Mouse (Mus musculus) CH12.LX (cell line): ENCODE measurements around the gene Rps12.

ENCODE experiments used
- CTCF ChIP-seq, 2 experiments: IDR thresholded peaks in 1 of 2; conservative IDR thresholded peaks in 1 of 2; 2 replicates each; pipeline ENCODE4 v1.5.1; 2011 to 2012; ENCODE audit warnings: low read depth in 2 of 2, low read length in 2 of 2, improper control_type of control experiment in 1 of 2, inconsistent platforms in 1 of 2, mild to moderate bottlenecking in 1 of 2, moderate library complexity in 1 of 2
- HCFC1 ChIP-seq: IDR thresholded peaks from 2 replicates; pipeline ENCODE4 v1.6.1; 2012; ENCODE audit warnings: low read depth, mild to moderate bottlenecking, inconsistent platforms, low read length, improper control_type of control experiment
- JUND ChIP-seq: conservative IDR thresholded peaks from 2 replicates; pipeline ENCODE4 v1.6.1; 2011; ENCODE audit warnings: low read depth, low read length, improper control_type of control experiment
- POLR2A ChIP-seq: IDR thresholded peaks from 2 replicates; pipeline ENCODE4 v1.6.1; 2011; ENCODE audit warnings: low read depth, mild to moderate bottlenecking, improper control_type of control experiment, low read length
- SIN3A ChIP-seq: IDR thresholded peaks from 2 replicates; pipeline ENCODE4 v1.6.1; 2012; ENCODE audit warnings: low read length, improper control_type of control experiment, inconsistent platforms

GRCm38 (mm10) chr10:23812852-23813766 lies 26.0 kb upstream of the Rps12 start:
- TF ChIP-seq SIN3A (no peak), CTCF (conservative IDR thresholded peaks at IDR 0.05 in 1 of 2, IDR thresholded peaks at IDR 0.05 in 1 of 2; ENCODE audit: low read depth in 2 of 2, low read length in 2 of 2) (no peak), POLR2A (no peak), HCFC1 (no peak), JUND (no peak)
